Mouse (Mus musculus) cortical plate, adult 2 months (tissue): ENCODE measurements around the gene Cul1. TPM values are rescaled to one million over a fixed set of nuclear protein-coding genes. Genes with fewer than 3 reads are reported as not detected.

Experiments
- H3K27ac ChIP-seq: fragments of 200-500 bp; 2 replicates; pipeline ENCODE4 v1.5.1; 2012; ENCODE audit warnings: low read length, control low read depth, inconsistent platforms; ENCODE audit not compliant: insufficient read depth
- H3K4me1 ChIP-seq: fragments of 200-500 bp; 2 replicates; pipeline ENCODE4 v1.6.1; 2011; ENCODE audit warnings: low read length; ENCODE audit not compliant: control insufficient read depth, insufficient read depth
- H3K4me3 ChIP-seq: fragments of 200-500 bp; 2 replicates; pipeline ENCODE4 v1.5.1; 2011; ENCODE audit warnings: mild to moderate bottlenecking, low read length, control low read depth; ENCODE audit not compliant: insufficient read depth
- CTCF ChIP-seq: fragments of 200-500 bp; IDR thresholded peaks from 2 replicates; pipeline ENCODE4 v1.5.1; 2011; ENCODE audit warnings: mild to moderate bottlenecking, control low read depth, low read length; ENCODE audit not compliant: insufficient read depth; ENCODE audit errors: extremely low read depth
- POLR2A ChIP-seq: fragments of 200-500 bp; IDR thresholded peaks from 2 replicates; pipeline ENCODE4 v1.6.1; 2011; ENCODE audit warnings: mild to moderate bottlenecking, low read length, control low read depth; ENCODE audit not compliant: insufficient read depth; ENCODE audit errors: extremely low read depth
- polyA plus RNA-seq: library from polyadenylated mRNA; depleted of rRNA; stranded (reverse); fragments of >200 nt; gene quantifications from 2 replicates; pipeline ENCODE4 v1.2.3, GENCODE M21; 2012; rRNA removed

Cul1 gene
- polyA plus RNA-seq, 1 experiment, result 106 TPM

DNA sequence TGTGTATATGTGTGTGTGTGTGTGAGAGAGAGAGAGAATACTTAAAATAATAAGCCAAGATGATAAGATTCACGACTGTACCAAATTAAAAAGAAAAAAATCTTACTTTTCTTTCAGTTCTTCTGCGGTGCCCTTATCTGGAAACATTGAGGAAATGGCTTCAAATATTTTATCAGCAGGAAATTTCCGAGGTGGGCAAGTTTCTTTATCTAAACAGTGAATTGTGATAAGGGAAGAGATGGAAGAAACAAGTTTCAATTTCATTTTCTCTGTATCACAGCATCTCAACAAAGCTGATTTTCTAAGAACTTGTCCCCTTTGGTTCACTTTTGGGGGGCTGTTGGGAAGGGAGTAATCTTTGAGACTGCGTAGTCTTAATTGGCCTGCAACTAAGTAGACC, 99.1 kb downstream of the Cul1 start:
- no peak for TF ChIP-seq POLR2A
- no peak for TF ChIP-seq CTCF
- Histone ChIP-seq H3K27ac (no peak overlapping the region), H3K4me3 (no peak overlapping the region)

DNA sequence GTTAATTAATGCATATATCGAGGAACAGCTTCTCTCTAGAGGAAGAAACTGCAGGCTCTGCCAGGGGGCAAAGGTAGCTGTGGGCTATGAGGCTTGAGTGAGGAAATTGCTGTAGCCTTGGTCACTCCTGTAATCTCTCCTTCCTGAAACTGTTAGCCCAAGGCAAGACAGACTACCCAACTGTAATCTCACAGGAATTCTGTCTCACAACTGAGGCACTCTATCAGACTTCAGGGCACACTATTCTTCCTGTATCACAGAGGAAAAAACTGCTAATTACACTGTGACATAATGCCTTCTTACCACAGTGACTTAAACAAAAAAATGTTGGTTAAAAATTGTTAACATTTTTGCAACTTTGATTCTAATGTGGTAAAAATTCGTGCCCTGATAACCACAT, 106.1 kb downstream of the Cul1 start:
- Histone ChIP-seq H3K27ac (no peak overlapping the region), H3K4me3 (no peak overlapping the region), H3K4me1 (no peaks in the 10 kb centered on the region)
- no peak for TF ChIP-seq POLR2A
- no peak for TF ChIP-seq CTCF

More for the DNA sequence above, 99.1 kb downstream of the Cul1 start:
- H3K4me1 ChIP-seq, result no peaks in the 10 kb centered on the region

DNA sequence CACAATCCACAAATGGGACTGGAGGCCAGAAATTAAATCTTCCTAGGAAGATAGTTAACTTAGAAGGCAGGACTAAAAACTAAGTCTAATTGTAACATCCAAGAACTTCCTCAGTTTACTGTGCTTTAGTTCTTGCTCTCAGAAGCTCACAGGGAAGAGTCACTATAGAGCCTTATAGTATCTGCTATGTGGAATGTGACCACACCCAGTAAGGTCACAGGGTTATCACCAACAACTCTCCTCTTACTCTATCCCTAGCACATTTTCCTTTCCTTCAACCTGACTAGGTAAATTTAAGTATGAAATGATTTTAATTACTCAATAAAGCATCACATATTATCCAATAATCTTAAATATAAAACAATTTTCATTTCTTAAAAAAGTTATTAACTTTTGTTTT, 107.2 kb downstream of the Cul1 start:
- no peak for TF ChIP-seq CTCF
- TF ChIP-seq POLR2A, result no peak
- H3K4me3 ChIP-seq, result no peak overlapping the region
- no peaks in the 10 kb centered on the region for H3K4me1 ChIP-seq
- no peak overlapping the region for H3K27ac ChIP-seq

DNA sequence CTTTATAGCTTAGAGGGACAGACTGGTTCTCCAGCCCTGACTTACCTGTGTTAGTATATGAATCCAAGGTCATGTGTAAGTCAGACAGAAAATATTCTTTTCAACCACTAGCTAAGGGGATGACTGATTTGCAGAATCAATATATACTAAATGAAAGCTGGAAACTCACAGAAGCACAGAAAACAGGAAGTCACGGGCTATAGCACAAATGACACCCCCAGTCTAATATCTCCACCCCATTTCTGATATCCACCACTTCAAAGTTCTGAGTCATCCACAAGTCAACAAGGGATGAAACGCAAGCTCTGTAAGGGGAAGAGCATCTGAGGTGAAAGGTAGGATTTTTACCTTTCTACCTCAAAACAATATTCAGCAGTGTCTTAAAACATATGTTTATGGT, 107.6 kb downstream of the Cul1 start:
- no peaks in the 10 kb centered on the region for H3K4me1 ChIP-seq
- no peak overlapping the region for H3K27ac ChIP-seq
- no peak overlapping the region for H3K4me3 ChIP-seq
- no peak for TF ChIP-seq CTCF
- TF ChIP-seq POLR2A, result no peak

DNA sequence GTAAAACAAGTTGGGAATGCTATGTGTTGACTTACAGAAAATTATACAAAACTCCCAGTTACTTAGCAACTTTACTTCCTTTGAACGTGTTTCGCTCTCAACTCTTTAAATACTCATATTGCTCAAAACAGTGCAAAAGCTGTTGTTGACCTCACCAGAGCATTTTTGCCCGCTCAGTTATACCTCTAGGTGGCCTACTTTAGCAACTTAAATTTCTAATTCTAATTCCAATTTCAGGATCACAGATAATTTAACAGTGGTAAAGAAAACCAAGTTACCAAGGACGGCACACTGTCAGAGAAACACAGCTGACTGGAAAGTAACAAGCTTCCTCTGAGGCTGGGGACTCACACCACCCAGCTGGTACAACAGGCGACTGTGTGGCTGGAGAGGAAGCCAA, 108.2 kb downstream of the Cul1 start:
- Histone ChIP-seq H3K4me1 (no peaks in the 10 kb centered on the region), H3K4me3 (no peak overlapping the region), H3K27ac (no peak overlapping the region)
- TF ChIP-seq CTCF, result no peak

DNA sequence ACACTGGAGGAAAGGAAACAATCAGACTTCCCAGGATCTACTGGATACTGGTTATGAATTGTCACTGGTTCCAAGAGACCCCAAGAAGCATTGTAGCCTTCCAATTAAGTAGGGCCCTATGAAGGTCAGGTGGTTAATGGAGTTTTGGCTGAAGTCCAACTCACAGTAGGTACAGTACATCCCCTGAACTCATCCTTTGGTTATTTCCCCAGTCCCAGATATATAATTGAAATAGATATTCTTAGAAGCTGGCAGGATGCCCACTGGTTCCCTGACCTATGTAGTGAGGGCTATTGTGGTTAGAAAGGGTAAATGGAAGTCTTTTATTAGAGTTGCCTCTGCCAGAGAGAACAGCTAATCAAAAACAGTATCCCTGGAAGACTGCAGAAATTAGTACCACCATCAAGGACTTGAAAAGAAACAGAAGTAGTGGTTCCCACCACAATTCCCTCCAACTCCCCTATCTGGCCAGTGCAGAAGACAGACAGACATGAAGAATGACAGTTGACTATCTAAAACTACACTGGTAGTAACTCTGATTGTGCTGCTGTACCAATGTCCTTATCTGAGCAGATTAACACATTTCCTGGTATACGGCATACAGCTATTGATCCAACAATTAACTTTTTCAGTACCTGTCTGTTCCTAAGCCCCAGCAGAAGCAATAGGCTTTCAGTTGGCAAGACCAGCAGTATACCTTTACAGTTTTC, 112.3 kb downstream of the Cul1 start:
- Histone ChIP-seq H3K27ac (no peak overlapping the region), H3K4me1 (no peaks in the 10 kb centered on the region), H3K4me3 (no peak overlapping the region)
- no peak for TF ChIP-seq CTCF
- no peak for TF ChIP-seq POLR2A

DNA sequence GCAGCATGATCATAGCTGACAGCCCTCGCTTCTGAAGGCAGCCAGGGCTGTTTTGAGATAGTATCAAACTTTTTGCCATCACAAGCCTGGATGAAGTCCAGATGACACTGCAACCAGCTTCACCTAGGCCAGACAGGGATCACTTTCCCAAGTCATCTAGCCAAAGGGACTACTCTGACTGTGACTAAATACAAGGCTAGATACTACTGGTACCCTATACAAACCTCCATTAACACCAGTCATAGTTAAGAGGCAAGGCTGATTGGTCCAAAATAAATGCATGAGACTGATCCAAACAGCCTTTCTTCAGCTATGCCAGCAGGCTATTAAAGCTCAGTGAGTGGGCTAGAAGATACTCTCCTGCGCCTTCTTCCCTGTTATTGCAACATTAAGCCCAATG, 119.7 kb downstream of the Cul1 start:
- Histone ChIP-seq H3K4me3 (no peak overlapping the region), H3K27ac (no peak overlapping the region), H3K4me1 (no peaks in the 10 kb centered on the region)
- TF ChIP-seq CTCF, result no peak
- no peak for TF ChIP-seq POLR2A

Other genes starting within 250 kb of the Cul1 start
- 16.3 and 16.6 TPM in 2 replicates for gene Ezh2, start 141.9 kb downstream of the Cul1 start, polyA plus RNA-seq